Mouse (Mus musculus) intestine, embryonic 16.5 days (tissue): ENCODE results near the gene Med13. TPM values are rescaled to one million over a fixed set of nuclear protein-coding genes. Genes with fewer than 3 reads are reported as not detected.

Experiments
- ATAC-seq: fragments of 200-750 bp; cut with Nextera tagmentation; 2 replicates; pipeline ENCODE4 v1.8.0; 2017; ENCODE audit warnings: moderate TSS enrichment, moderate library complexity
- H3K27ac ChIP-seq: fragments of 300-500 bp; sonication (generic); 2 replicates; pipeline ENCODE4 v1.5.1; 2014; ENCODE audit warnings: mild to moderate bottlenecking, low read length
- H3K27me3 ChIP-seq: fragments of 300-500 bp; sonication (generic); replicated peaks from 2 replicates; pipeline ENCODE4 v1.6.1; 2014; ENCODE audit warnings: low read length, control low read depth, mixed read lengths; ENCODE audit not compliant: control insufficient read depth, insufficient read depth
- H3K36me3 ChIP-seq: fragments of 300-500 bp; sonication (generic); 2 replicates; pipeline ENCODE4 v1.6.1; 2014; ENCODE audit warnings: low read length, control low read depth; ENCODE audit not compliant: control insufficient read depth, insufficient read depth
- H3K4me1 ChIP-seq: fragments of 300-500 bp; sonication (generic); 2 replicates; pipeline ENCODE4 v1.6.1; 2014; ENCODE audit warnings: low read length, control low read depth, mixed read lengths; ENCODE audit not compliant: control insufficient read depth, insufficient read depth
- H3K4me2 ChIP-seq: fragments of 300-500 bp; sonication (generic); 2 replicates; pipeline ENCODE4 v1.6.1; 2014; ENCODE audit warnings: low read depth, low read length, control low read depth
- H3K4me3 ChIP-seq: fragments of 300-500 bp; sonication (generic); 2 replicates; pipeline ENCODE4 v1.5.1; 2014; ENCODE audit warnings: mild to moderate bottlenecking, low read length
- H3K9ac ChIP-seq: fragments of 300-500 bp; sonication (generic); 2 replicates; pipeline ENCODE4 v1.6.1; 2014; ENCODE audit warnings: low read depth, low read length
- H3K9me3 ChIP-seq: fragments of 300-500 bp; sonication (generic); 2 replicates; pipeline ENCODE4 v1.6.1; 2016; ENCODE audit warnings: low read length, control low read depth; ENCODE audit not compliant: control insufficient read depth
- WGBS: fragments of 180-500 bp; shearing (Covaris S2); extraction: QIAGEN DNeasy Blood & Tissue Kit; methylation state at CpG from one replicate; pipeline ENCODE4 v1.1.7; 2014; 5-methylcytosine and 5-hydroxymethylcytosine counted together
- polyA plus RNA-seq: library from polyadenylated mRNA; unstranded; fragments of >200 nt; fragmentation: Nextera tagmentation; extraction: Ambion mirVana; gene quantifications from 2 replicates; pipeline ENCODE4 v1.2.1, GENCODE M21; 2015

The Med13 gene
- polyA plus RNA-seq, 1 experiment from 2014 or later: 5.8 TPM

DNA sequence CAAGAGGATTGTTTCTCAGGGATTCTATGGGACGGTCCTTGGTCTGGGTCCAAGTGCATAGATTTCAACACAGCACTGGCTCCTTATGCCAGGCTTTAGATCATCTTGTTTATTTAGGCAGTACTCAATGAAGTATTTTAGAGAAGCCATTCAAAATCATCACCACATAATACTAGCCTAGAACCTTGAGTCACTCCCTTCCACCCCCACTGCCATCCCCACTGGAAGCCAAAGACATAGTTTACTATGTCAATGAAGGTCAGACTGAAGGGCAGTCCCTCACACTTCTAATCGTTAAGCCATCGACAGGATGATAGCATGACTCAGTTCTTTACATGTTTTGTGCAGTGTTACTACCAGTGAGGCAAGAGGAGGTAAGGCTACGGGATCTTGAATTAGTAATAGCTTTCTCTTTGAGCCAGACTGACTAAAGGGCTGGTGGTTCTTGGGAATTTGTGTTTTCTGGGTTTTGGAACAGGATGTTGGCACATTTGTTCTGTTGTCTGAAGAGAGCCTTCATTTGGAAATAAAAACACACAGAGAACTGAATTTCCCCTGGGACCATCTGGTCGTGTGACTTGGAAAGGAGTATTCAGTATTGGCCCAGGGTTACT lies 24.2 kb upstream of the Med13 start:
- peaks cover 4% of the 10 kb centered on the region; the same call in 1 of the 2 replicates for H3K4me1 ChIP-seq
- WGBS: 68% methylated on average over 5 of the region's 5 CpGs
- no peak overlapping the region for H3K4me2 ChIP-seq
- no peaks in the 10 kb centered on the region for H3K9me3 ChIP-seq
- ATAC-seq: no peak
- H3K27ac ChIP-seq: no peak overlapping the region
- no peak overlapping the region for H3K4me3 ChIP-seq
- H3K9ac ChIP-seq: no peak overlapping the region
- no peaks in the 10 kb centered on the region for H3K27me3 ChIP-seq
- H3K36me3 ChIP-seq: no peaks in the 10 kb centered on the region

DNA sequence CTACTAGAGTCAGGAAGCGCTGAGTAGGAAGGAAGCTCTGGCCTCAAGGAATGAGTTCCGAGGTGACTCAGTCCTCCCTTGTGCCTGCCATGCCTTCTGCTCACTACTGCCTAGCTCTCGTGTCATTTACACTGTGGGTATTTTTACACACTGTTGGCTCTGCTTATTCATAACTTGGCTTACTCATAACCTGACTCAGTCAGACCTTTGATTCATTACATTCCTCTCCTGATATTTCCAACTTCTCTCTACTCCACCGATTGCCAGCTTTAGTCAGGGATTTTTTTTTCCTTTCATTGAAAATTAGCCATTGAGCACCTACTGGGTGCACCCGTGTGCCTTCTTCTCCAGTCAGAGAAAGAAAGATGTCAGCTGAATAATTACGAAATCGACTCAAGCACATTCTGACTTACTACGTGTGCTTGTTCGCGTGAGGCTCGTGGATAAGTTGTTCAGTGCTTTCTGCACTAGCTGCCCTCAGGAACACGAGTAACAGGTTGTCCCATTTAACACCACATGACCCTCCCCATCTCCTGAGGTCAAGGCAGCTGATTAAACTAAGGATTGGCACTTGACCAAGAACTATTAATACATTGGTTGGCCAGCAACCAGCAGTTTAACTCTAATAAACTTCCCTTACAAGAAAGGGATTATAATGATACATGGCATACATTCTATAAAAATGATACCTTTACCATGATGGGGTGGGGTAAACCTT lies 23.3 kb upstream of the Med13 start:
- Histone ChIP-seq H3K9me3 (no peaks in the 10 kb centered on the region), H3K27me3 (no peaks in the 10 kb centered on the region), H3K4me2 (no peak overlapping the region), H3K27ac (peak overlapping the region; percentile 4; the same call in 1 of the 2 replicates), H3K9ac (no peak overlapping the region), H3K4me3 (no peak overlapping the region), H3K4me1 (peaks cover 11% of the 10 kb centered on the region; the same call in 1 of the 2 replicates), H3K36me3 (no peaks in the 10 kb centered on the region)
- WGBS: 72% methylated on average over 12 of the region's 12 CpGs
- ATAC-seq: peak; percentile 74

DNA sequence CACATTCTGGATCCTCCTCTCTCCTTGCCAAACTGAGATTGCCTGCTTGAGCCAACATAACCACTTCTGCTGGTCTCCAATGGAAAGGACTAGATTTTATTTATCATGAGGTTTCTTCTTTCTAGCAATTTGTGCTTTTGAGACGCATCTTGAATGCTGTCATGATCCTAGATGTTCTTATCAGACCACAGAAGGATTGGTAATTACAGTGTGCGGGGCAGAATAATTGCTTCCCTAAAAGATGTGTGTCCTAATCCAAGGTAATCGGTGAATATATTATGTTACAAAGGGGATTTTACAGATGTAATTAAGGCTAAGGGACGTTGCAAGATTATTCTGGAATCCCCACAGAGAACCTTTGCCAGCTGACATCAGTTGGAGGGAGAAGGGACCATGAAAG lies 21.6 kb upstream of the Med13 start:
- no peak overlapping the region for H3K4me3 ChIP-seq
- no peaks in the 10 kb centered on the region for H3K27me3 ChIP-seq
- H3K9ac ChIP-seq: no peak overlapping the region
- WGBS: 70% methylated on average over 4 of the region's 4 CpGs
- no peak overlapping the region for H3K4me2 ChIP-seq
- no peak overlapping the region for H3K27ac ChIP-seq
- no peaks in the 10 kb centered on the region for H3K9me3 ChIP-seq
- no peak for ATAC-seq
- peaks cover 14% of the 10 kb centered on the region for H3K4me1 ChIP-seq
- H3K36me3 ChIP-seq: no peaks in the 10 kb centered on the region

DNA sequence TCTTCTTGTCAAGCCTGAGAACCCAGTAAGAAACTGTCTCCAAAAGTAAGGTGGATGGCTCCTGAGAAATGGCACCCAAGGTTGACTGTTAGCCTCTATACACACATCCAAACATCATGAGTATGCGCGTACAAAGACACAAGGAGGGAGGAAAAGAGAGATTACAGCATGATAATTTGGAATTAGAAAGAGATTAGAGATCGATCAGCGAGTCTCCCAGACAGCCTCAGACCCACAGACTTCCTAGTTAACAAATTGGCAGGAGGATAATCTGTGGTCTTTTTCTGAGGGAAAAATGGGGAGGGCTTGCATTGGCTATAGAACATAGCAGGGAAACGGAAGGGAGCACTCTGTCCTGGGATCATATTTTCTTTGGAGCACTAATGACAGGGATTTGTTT lies 20.4 kb upstream of the Med13 start:
- H3K27ac ChIP-seq: no peak overlapping the region
- H3K9me3 ChIP-seq: no peaks in the 10 kb centered on the region
- no peak overlapping the region for H3K4me3 ChIP-seq
- no peak for ATAC-seq
- 88% methylated on average over 5 of the region's 5 CpGs for WGBS
- no peaks in the 10 kb centered on the region for H3K27me3 ChIP-seq
- no peaks in the 10 kb centered on the region for H3K36me3 ChIP-seq
- H3K9ac ChIP-seq: no peak overlapping the region
- no peak overlapping the region for H3K4me2 ChIP-seq
- H3K4me1 ChIP-seq: peaks cover 14% of the 10 kb centered on the region

DNA sequence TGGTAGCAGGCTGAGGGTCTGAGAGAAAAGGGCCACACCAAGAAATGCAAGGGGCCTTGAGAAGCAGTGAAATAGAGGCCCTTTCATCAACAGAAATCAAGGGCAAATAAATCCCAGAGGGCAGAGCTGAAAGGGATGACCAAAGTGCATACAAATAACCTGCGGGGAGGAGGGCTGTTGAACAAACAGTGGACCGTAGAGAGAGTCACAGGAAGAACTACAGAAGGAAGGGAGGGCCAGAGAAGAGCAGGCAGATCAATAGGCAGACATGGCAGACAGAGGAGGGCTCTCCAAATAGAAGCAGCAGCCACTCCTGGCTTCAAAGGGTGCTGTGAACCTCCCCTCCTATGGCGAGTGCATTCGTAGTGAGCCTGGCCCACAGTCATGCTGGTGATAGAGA lies 19.3 kb upstream of the Med13 start:
- Histone ChIP-seq H3K4me2 (no peak overlapping the region), H3K9ac (no peak overlapping the region), H3K27me3 (no peaks in the 10 kb centered on the region), H3K36me3 (no peaks in the 10 kb centered on the region), H3K4me3 (no peak overlapping the region), H3K9me3 (no peaks in the 10 kb centered on the region), H3K4me1 (peaks cover 14% of the 10 kb centered on the region), H3K27ac (no peak overlapping the region)
- ATAC-seq: no peak
- 68% methylated on average over 4 of the region's 4 CpGs for WGBS

DNA sequence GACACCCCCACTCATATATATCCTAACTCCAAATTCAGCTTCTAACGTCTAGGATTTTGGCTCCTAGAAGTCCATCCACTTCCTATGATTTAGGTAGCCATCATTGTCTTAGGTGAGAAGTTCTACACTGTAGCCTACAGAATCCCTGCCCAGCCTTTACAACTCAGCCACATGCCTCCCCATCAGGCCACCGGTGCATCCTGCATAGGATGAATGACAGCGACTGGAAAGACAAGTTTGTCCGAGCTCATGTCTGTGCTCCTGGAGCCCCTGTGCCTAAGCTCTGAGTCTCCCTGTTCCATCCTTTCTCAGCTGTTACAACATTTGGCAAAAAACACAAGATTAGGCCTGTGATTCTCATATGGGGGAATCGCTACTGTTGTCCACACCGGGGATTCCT lies 17.7 kb upstream of the Med13 start:
- WGBS: 81% methylated on average over 6 of the region's 6 CpGs
- ATAC-seq: no peak

DNA sequence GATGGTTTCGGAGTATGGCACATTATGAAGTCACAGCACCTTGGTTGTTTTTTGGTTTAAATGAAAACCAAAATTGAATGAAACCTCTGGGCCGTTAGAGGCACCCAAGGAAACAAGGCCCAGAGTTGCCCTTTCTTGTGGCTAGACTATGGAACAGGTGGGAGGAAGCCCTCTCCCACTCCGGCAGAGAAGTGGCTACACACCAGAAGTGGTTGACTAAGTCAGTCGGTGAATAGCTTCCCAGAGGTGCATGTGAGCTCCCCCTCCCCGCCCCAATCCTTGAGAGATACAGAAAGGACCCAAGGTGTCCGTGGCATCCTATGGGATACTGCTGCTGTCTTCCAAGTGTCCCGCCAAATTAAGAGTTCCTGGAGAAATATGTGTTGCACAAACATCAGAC lies 13.9 kb upstream of the Med13 start:
- no peak overlapping the region for H3K9ac ChIP-seq
- no peak overlapping the region for H3K4me2 ChIP-seq
- H3K4me3 ChIP-seq: no peak overlapping the region
- no peaks in the 10 kb centered on the region for H3K36me3 ChIP-seq
- 77% methylated on average over 7 of the region's 7 CpGs for WGBS
- H3K9me3 ChIP-seq: no peaks in the 10 kb centered on the region
- H3K4me1 ChIP-seq: peaks cover 8% of the 10 kb centered on the region
- no peak for ATAC-seq
- no peaks in the 10 kb centered on the region for H3K27me3 ChIP-seq
- no peak overlapping the region for H3K27ac ChIP-seq

More for the DNA sequence above, 17.7 kb upstream of the Med13 start:
- Histone ChIP-seq H3K4me3 (no peak overlapping the region), H3K4me1 (peaks cover 14% of the 10 kb centered on the region), H3K27ac (peak overlapping the region; percentile 8; the same call in 1 of the 2 replicates), H3K36me3 (no peaks in the 10 kb centered on the region), H3K27me3 (no peaks in the 10 kb centered on the region), H3K9me3 (no peaks in the 10 kb centered on the region), H3K9ac (no peak overlapping the region), H3K4me2 (no peak overlapping the region)

DNA sequence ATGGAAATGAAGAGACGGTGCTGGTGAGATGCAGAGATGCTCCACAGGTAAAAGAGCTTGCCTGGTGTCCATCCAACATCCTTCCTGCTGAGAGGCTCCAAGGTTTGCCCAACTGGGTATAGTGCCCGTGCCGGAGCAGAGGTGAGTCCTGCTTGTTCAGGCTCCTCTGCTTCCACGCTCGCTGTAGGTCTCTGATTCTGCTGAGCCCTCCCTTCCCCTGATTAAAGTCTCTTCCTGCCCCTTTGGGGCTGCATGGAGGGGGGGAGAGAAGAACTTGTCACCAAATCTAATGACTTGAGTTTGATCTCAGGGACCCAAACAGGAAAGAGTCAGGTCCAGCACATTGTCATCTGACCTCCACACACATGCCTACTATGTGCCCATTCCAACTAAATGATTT lies 12.5 kb upstream of the Med13 start:
- Histone ChIP-seq H3K4me1 (no peaks in the 10 kb centered on the region), H3K4me2 (no peak overlapping the region), H3K4me3 (no peak overlapping the region), H3K27me3 (no peaks in the 10 kb centered on the region), H3K27ac (no peak overlapping the region), H3K36me3 (no peaks in the 10 kb centered on the region), H3K9ac (no peak overlapping the region), H3K9me3 (no peaks in the 10 kb centered on the region)
- 86% methylated on average over 5 of the region's 5 CpGs for WGBS
- no peak for ATAC-seq

DNA sequence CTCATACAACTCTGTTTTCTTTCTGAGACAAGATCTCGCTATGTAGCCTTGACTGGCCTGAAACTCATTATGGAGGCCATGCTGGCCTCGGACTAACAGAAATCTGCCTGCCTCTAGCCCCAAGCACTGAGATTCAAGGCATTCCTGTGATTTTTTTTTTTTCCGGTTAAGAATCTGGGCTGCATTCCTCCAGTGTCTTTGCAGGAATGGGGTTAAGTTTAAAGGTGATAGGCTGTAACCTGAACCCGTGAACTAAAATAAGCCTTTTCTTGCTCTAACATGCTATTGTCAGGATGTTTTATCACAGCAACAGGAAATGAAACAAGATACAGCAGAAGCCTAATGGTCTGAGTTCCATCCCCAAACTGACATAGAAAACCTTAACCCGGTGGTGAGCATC lies 11.6 kb upstream of the Med13 start:
- Histone ChIP-seq H3K4me2 (no peak overlapping the region), H3K9ac (no peak overlapping the region)
- WGBS: 53% methylated on average over 5 of the region's 5 CpGs

More for the DNA sequence above, 11.6 kb upstream of the Med13 start:
- H3K4me3 ChIP-seq: no peak overlapping the region
- H3K27ac ChIP-seq: no peak overlapping the region
- no peaks in the 10 kb centered on the region for H3K4me1 ChIP-seq
- no peak for ATAC-seq
- no peaks in the 10 kb centered on the region for H3K36me3 ChIP-seq
- no peaks in the 10 kb centered on the region for H3K27me3 ChIP-seq
- no peaks in the 10 kb centered on the region for H3K9me3 ChIP-seq
